ENCODE assay signal across 16 mouse cellular contexts in the genomic region with DNA sequence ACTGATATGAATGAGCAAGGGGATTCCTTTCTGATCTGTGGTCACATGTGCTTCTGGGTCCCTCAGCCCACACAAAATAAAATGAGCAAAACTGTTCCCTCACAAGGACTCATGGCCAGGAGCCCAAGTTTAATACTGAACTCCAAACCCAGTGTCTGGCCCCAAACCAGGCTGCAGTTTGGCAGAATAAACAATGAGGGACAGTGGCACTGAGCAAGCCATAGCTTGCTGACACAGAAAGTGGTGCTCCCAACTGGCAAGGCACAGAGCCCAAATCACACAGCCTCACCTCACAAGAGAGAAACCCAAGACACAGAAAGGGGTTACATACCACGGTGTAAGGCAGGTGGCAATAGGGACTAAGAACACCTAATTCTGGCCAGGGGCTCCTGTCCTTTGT.
"Had no signal": no experiment of that assay in that cellular context is flagged by ENCODE, and none has a peak within 500 bp of the region (broad histone marks: within the 10 kb centered on the region; RNA-seq: fewer than 3 reads in every experiment).

No protein-coding gene starts in this region.

- H3K9ac ChIP-seq: liver, embryonic 13.5 days; neural tube, embryonic 13.5 days; stomach, embryonic 15.5 days had no signal

- H3K4me1 ChIP-seq: liver, embryonic 13.5 days; neural tube, embryonic 13.5 days had no signal

- DNase-seq: kidney, adult 9 months; kidney, postnatal 14 days; kidney, postnatal 4 days; liver, embryonic 13.5 days; lung, adult 2 months; lung, postnatal 14 days; lung, postnatal 4 days; midbrain, embryonic 14.5 days; retina, postnatal 1 day; right cerebral cortex, postnatal 25 days; spleen, adult 18-20 months; thymus, postnatal 25 days had no signal

- H3K27ac ChIP-seq: liver, embryonic 13.5 days; neural tube, embryonic 13.5 days; stomach, embryonic 15.5 days had no signal

- H3K36me3 ChIP-seq: liver, embryonic 13.5 days; neural tube, embryonic 13.5 days had no signal

- H3K4me2 ChIP-seq: liver, embryonic 13.5 days; midbrain, embryonic 11.5 days; neural tube, embryonic 13.5 days; stomach, embryonic 15.5 days had no signal

- H3K27me3 ChIP-seq: liver, embryonic 13.5 days; neural tube, embryonic 13.5 days; stomach, embryonic 15.5 days had no signal

- H3K9me3 ChIP-seq: liver, embryonic 13.5 days; neural tube, embryonic 13.5 days; stomach, embryonic 15.5 days had no signal

- H3K4me3 ChIP-seq: liver, embryonic 13.5 days; myocyte; neural tube, embryonic 13.5 days; stomach, embryonic 15.5 days had no signal
